Mouse (Mus musculus) kidney, adult 9 months (tissue): ENCODE measurements around the gene Olfr596.
"Not testable (repeated sequence)": the region's sequence is repeated elsewhere in the genome, so short reads cannot be mapped to it uniquely, and the experiment has no call there.

Experiments
- DNase-seq: peaks from one replicate; pipeline ENCODE4 v3.0.0; 2022

The Olfr596 gene

GRCm38 (mm10) chr7:103305348-103305747 is at the start of gene Olfr596:
Gene Olfr596, plus strand, starts transcription at chr7:103305648.
- not testable (repeated sequence) for DNase-seq

GRCm38 (mm10) chr7:103316015-103316414 is 10.6 kb downstream of the Olfr596 start, which contains the start of gene Olfr597:
Gene Olfr597, plus strand, starts transcription at chr7:103316315.
- DNase-seq: not testable (repeated sequence)

GRCm38 (mm10) chr7:103323268-103323667 is 17.8 kb downstream of the Olfr596 start, which contains the start of gene Olfr598:
Gene Olfr598, plus strand, starts transcription at chr7:103323568.
- DNase-seq: no peak

GRCm38 (mm10) chr7:103335617-103336016 is 30.2 kb downstream of the Olfr596 start, which contains the start of gene Olfr599:
Gene Olfr599, plus strand, starts transcription at chr7:103335917.
- no peak for DNase-seq

- DNase-seq: no peak
These were observed 44.1 kb downstream of the Olfr596 start, which contains the start of gene Olfr600 for GRCm38 (mm10) chr7:103349569-103349968. Gene Olfr600, minus strand, starts transcription at chr7:103349669.
